ENCODE assay signal across 8 mouse cellular contexts in genomic region chr1:74397268-74397918, GRCm38 (mm10). TPM values are rescaled to one million over a fixed set of nuclear protein-coding genes. Genes with fewer than 3 reads are reported as not detected.
DNase-seq lines count a peak whose midpoint lies in the region; ATAC-seq and TF ChIP-seq lines count a peak whose summit lies in the region.

No protein-coding gene starts in this region.

- under 1% methylated on average over 41 of the region's 41 CpGs for WGBS in hindbrain, postnatal 0 days

- H3K9me3 ChIP-seq in hindbrain, postnatal 0 days (ENCODE audit: low read length) = no peaks in the 10 kb centered on the region

- ATAC-seq in hindbrain, postnatal 0 days = peak; percentile 91
- ATAC-seq in megakaryocyte, adult 5-6 weeks (ENCODE audit: poor library complexity, severe bottlenecking) = peak; percentile 86

- H3K36me3 ChIP-seq in hindbrain, postnatal 0 days (ENCODE audit: insufficient read depth, low read length) = peaks cover 6% of the 10 kb centered on the region; the same call in 1 of the 2 replicates

- 0 out of 2 replicates have a peak, but pooled peaks cover 2% of the 10 kb centered on the region for H3K4me1 ChIP-seq in hindbrain, postnatal 0 days (ENCODE audit: insufficient read depth, low read length)

- peak overlapping the region; percentile 54; the same call in 1 of the 2 replicates for H3K27ac ChIP-seq in hindbrain, postnatal 0 days
- H3K27ac ChIP-seq in left cerebral cortex, adult 2 months = peak overlapping the region; percentile 77

- no peaks in the 10 kb centered on the region for H3K27me3 ChIP-seq in hindbrain, postnatal 0 days (ENCODE audit: insufficient read depth, low read length)

- H3K4me3 ChIP-seq in hindbrain, postnatal 0 days (ENCODE audit: low read length) = peak overlapping the region; percentile 42
- peak overlapping the region; percentile 49 for H3K4me3 ChIP-seq in left cerebral cortex, adult 2 months

- peak; percentile 67 for DNase-seq in T-cell, adult 2 months (ENCODE audit: low spot score)
- DNase-seq in cerebellum, postnatal 4 days (ENCODE audit: low spot score in 2 of 2) = peak; percentile 86 to 93
- peak; percentile 99 for DNase-seq in gastrocnemius, adult 18-20 months (ENCODE audit: low spot score)
- DNase-seq in hindbrain, postnatal 0 days (ENCODE audit: low spot score) = peak; percentile 95
- peak; percentile 87 to 91 for DNase-seq in left cerebral cortex, adult 2 months (ENCODE audit: extremely low spot score in 1 of 2, low spot score in 2 of 2)
- DNase-seq in right cerebral cortex, adult 2 months (ENCODE audit: low spot score in 2 of 2) = peak; percentile 79 to 86
- peak; percentile 99 for DNase-seq in urinary bladder, postnatal 14 days (ENCODE audit: low spot score)

- peak overlapping the region; percentile 86 for H3K4me2 ChIP-seq in hindbrain, postnatal 0 days (ENCODE audit: low read depth, low read length)

- peak; percentile 85 for TF ChIP-seq CTCF in hindbrain, postnatal 0 days (IDR thresholded peaks at IDR 0.05; ENCODE audit: low read depth)
- peak; percentile 79 for TF ChIP-seq CTCF in left cerebral cortex, adult 2 months (IDR thresholded peaks at IDR 0.05)

- peak overlapping the region; percentile 46 for H3K9ac ChIP-seq in hindbrain, postnatal 0 days (replicated peaks; ENCODE audit: low read length)

- intact Hi-C loops in left cerebral cortex, adult 2 months (cut with DNase I) = no loop called here

RNA-seq across cellular contexts. Expression of gene Ctdsp1, which starts 6.1 kb away (rescaled TPM):
- 100 to 1,000 TPM; 107 TPM for total RNA-seq in gastrocnemius, adult 18-20 months (2021)
- total RNA-seq in hindbrain, postnatal 0 days (2014; rRNA removed) = 35.7 and 38.4 TPM in 2 replicates
- 17.9 and 18.2 TPM in 2 replicates for polyA plus RNA-seq in hindbrain, postnatal 0 days (2015; fragmentation: Nextera tagmentation; extraction: Ambion mirVana)
- 10 to 100 TPM; 21.6 to 25.6 TPM for total RNA-seq in left cerebral cortex, adult 2 months (2021)
- 130 and 145 TPM in 2 replicates for total RNA-seq in megakaryocyte, adult 5-6 weeks (2015)
- 53.2 and 61.1 TPM in 2 replicates for total RNA-seq in megakaryocyte, adult 5-6 weeks (2017)

RNA-seq across cellular contexts. Expression of gene Vil1, which starts 11.8 kb away (rescaled TPM):
- under 1 TPM in 1 of 2 experiments, not detected in 1; 0.11 TPM for total RNA-seq in gastrocnemius, adult 18-20 months (2021)
- 0.26 TPM in 1 of 2 replicates, not detected in the other for total RNA-seq in hindbrain, postnatal 0 days (2014; rRNA removed)
- polyA plus RNA-seq in hindbrain, postnatal 0 days (2015; fragmentation: Nextera tagmentation; extraction: Ambion mirVana) = 0.14 and 0.18 TPM in 2 replicates
- total RNA-seq in left cerebral cortex, adult 2 months (2021) = 1 to 10 TPM in 1 of 2 experiments, under 1 TPM in 1; 0.30 to 1.0 TPM
- not detected in 2 replicates for total RNA-seq in megakaryocyte, adult 5-6 weeks (2015)
- total RNA-seq in megakaryocyte, adult 5-6 weeks (2017) = not detected in 2 replicates

RNA-seq across cellular contexts. Expression of gene Slc11a1, which starts 22.4 kb away (rescaled TPM):
- total RNA-seq in gastrocnemius, adult 18-20 months (2021) = 1 to 10 TPM; 3.6 to 8.1 TPM
- 3.6 and 10.6 TPM in 2 replicates for total RNA-seq in hindbrain, postnatal 0 days (2014; rRNA removed)
- polyA plus RNA-seq in hindbrain, postnatal 0 days (2015; fragmentation: Nextera tagmentation; extraction: Ambion mirVana) = 2.3 and 2.9 TPM in 2 replicates
- 1 to 10 TPM; 5.0 to 5.4 TPM for total RNA-seq in left cerebral cortex, adult 2 months (2021)
- 54.7 and 60.8 TPM in 2 replicates for total RNA-seq in megakaryocyte, adult 5-6 weeks (2015)
- total RNA-seq in megakaryocyte, adult 5-6 weeks (2017) = 46.2 and 48.1 TPM in 2 replicates

RNA-seq across cellular contexts. Expression of gene Catip, which starts 35.5 kb away (rescaled TPM):
- total RNA-seq in gastrocnemius, adult 18-20 months (2021) = under 1 TPM in 1 of 2 experiments, not detected in 1; 0.11 TPM
- 0.75 and 1.9 TPM in 2 replicates for total RNA-seq in hindbrain, postnatal 0 days (2014; rRNA removed)
- 1.8 and 2.6 TPM in 2 replicates for polyA plus RNA-seq in hindbrain, postnatal 0 days (2015; fragmentation: Nextera tagmentation; extraction: Ambion mirVana)
- total RNA-seq in left cerebral cortex, adult 2 months (2021) = 1 to 10 TPM in 1 of 2 experiments, under 1 TPM in 1; 0.54 to 1.9 TPM
- total RNA-seq in megakaryocyte, adult 5-6 weeks (2015) = 0.07 TPM in 1 of 2 replicates, not detected in the other
- 0.26 TPM in 1 of 2 replicates, not detected in the other for total RNA-seq in megakaryocyte, adult 5-6 weeks (2017)

Comparison
In these comparisons a context has a peak if more than half of its experiments do, and no peak if none do; other contexts are left out.
1. Peak in every context shown above with its lines: DNase-seq, ATAC-seq, H3K4me3 ChIP-seq and H3K27ac ChIP-seq.